Mouse (Mus musculus): ENCODE measurements at regions not wholly inside any gene's neighbourhood (a gene's known extent, or its start where the extent isn't known, plus 50 kb on each side); places are given as distances from the start of the nearest gene placed in this dataset.

- DNase-seq (ENCODE audit: low spot score) (no peak), ATAC-seq (no peak)
- H3K9ac ChIP-seq (ENCODE audit: low read length), result no peak overlapping the region
- no peaks in the 10 kb centered on the region for H3K4me1 ChIP-seq (ENCODE audit: control insufficient read depth, insufficient read depth, low read length)
- H3K9me3 ChIP-seq (replicated peaks; ENCODE audit: control insufficient read depth, low read length), result no peaks in the 10 kb centered on the region
- H3K36me3 ChIP-seq (ENCODE audit: control insufficient read depth, insufficient read depth, low read length), result no peaks in the 10 kb centered on the region
- H3K4me2 ChIP-seq (ENCODE audit: low read length), result no peak overlapping the region
- no peak overlapping the region for H3K4me3 ChIP-seq (ENCODE audit: low read depth, low read length)
- 67% methylated on average over 2 of the region's 2 CpGs for WGBS
- no peaks in the 10 kb centered on the region for H3K27me3 ChIP-seq (replicated peaks; ENCODE audit: control insufficient read depth, insufficient read depth, low read length)
- H3K27ac ChIP-seq (ENCODE audit: low read depth, low read length), result no peak overlapping the region
Observed at GRCm38 (mm10) chr16:25213250-25213649, 73.4 kb upstream of the Tprg start.

- ATAC-seq (no peak), DNase-seq (ENCODE audit: low spot score) (no peak)
- no peak overlapping the region for H3K9ac ChIP-seq (ENCODE audit: low read length)
- H3K4me3 ChIP-seq (ENCODE audit: low read depth, low read length), result no peak overlapping the region
- no peaks in the 10 kb centered on the region for H3K4me1 ChIP-seq (ENCODE audit: control insufficient read depth, insufficient read depth, low read length)
- WGBS, result 91% methylated on average over 6 of the region's 6 CpGs
- no peaks in the 10 kb centered on the region for H3K36me3 ChIP-seq (ENCODE audit: control insufficient read depth, insufficient read depth, low read length)
- no peaks in the 10 kb centered on the region for H3K27me3 ChIP-seq (replicated peaks; ENCODE audit: control insufficient read depth, insufficient read depth, low read length)
- no peak overlapping the region for H3K27ac ChIP-seq (ENCODE audit: low read depth, low read length)
- no peaks in the 10 kb centered on the region for H3K9me3 ChIP-seq (replicated peaks; ENCODE audit: control insufficient read depth, low read length)
- H3K4me2 ChIP-seq (ENCODE audit: low read length), result no peak overlapping the region
Observed at GRCm38 (mm10) chr16:25220552-25220951, 66.1 kb upstream of the Tprg start.

GRCm38 (mm10) chr16:25224801-25225200 lies 61.8 kb upstream of the Tprg start:
- Histone ChIP-seq H3K9ac (ENCODE audit: low read length) (no peak overlapping the region), H3K9me3 (replicated peaks; ENCODE audit: control insufficient read depth, low read length) (no peaks in the 10 kb centered on the region), H3K36me3 (ENCODE audit: control insufficient read depth, insufficient read depth, low read length) (no peaks in the 10 kb centered on the region), H3K4me1 (ENCODE audit: control insufficient read depth, insufficient read depth, low read length) (no peaks in the 10 kb centered on the region), H3K27ac (ENCODE audit: low read depth, low read length) (no peak overlapping the region), H3K4me2 (ENCODE audit: low read length) (no peak overlapping the region), H3K27me3 (replicated peaks; ENCODE audit: control insufficient read depth, insufficient read depth, low read length) (no peaks in the 10 kb centered on the region), H3K4me3 (ENCODE audit: low read depth, low read length) (no peak overlapping the region)
- DNase-seq (ENCODE audit: low spot score) (no peak), ATAC-seq (no peak)

Measured in forebrain, embryonic 14.5 days (tissue).